Mouse (Mus musculus): ENCODE measurements at regions not wholly inside any gene's neighbourhood (a gene's known extent, or its start where the extent isn't known, plus 50 kb on each side); places are given as distances from the start of the nearest gene placed in this dataset.

- H3K4me1 ChIP-seq (ENCODE audit: control insufficient read depth, insufficient read depth, low read length) = no peaks in the 10 kb centered on the region
- H3K27me3 ChIP-seq (ENCODE audit: control insufficient read depth, insufficient read depth, low read length, poor library complexity, severe bottlenecking) = no peaks in the 10 kb centered on the region; the same call in 1 of the 2 replicates
- H3K9ac ChIP-seq (ENCODE audit: low read depth, poor library complexity, severe bottlenecking) = no peak overlapping the region
- no peak for TF ChIP-seq POLR2A (IDR thresholded peaks at IDR 0.05; ENCODE audit: insufficient read depth, low read length)
- no peak for TF ChIP-seq CTCF (IDR thresholded peaks at IDR 0.05; ENCODE audit: low read depth, low read length)
- no peak for TF ChIP-seq EP300 (IDR thresholded peaks at IDR 0.05; ENCODE audit: insufficient read depth, low read depth, low read length)
- no peak overlapping the region for H3K27ac ChIP-seq (ENCODE audit: insufficient read depth, low read length)
- no peak overlapping the region for H3K4me3 ChIP-seq (ENCODE audit: low read depth, low read length)
- H3K9me3 ChIP-seq (replicated peaks; ENCODE audit: control insufficient read depth, insufficient read depth, low read length, poor library complexity, severe bottlenecking) = peaks cover 3% of the 10 kb centered on the region; the same call in 1 of the 2 replicates
- no peaks in the 10 kb centered on the region for H3K36me3 ChIP-seq (ENCODE audit: control insufficient read depth, insufficient read depth, low read length, poor library complexity, severe bottlenecking)
Observed at GRCm38 (mm10) chr14:14513056-14513455, 112.0 kb downstream of the Olfr721-ps1 start.

- peaks cover 3% of the 10 kb centered on the region; the same call in 1 of the 2 replicates for H3K9me3 ChIP-seq (replicated peaks; ENCODE audit: control insufficient read depth, insufficient read depth, low read length, poor library complexity, severe bottlenecking)
- H3K4me3 ChIP-seq (ENCODE audit: low read depth, low read length) = no peak overlapping the region
- H3K27me3 ChIP-seq (ENCODE audit: control insufficient read depth, insufficient read depth, low read length, poor library complexity, severe bottlenecking) = no peaks in the 10 kb centered on the region; the same call in 1 of the 2 replicates
Observed at GRCm38 (mm10) chr14:14513498-14513897, 112.4 kb downstream of the Olfr721-ps1 start.

GRCm38 (mm10) chr14:14514440-14515172, 113.5 kb downstream of the Olfr721-ps1 start:
- H3K4me3 ChIP-seq (ENCODE audit: low read depth, low read length) = no peak overlapping the region
- TF ChIP-seq EP300 (IDR thresholded peaks at IDR 0.05; ENCODE audit: insufficient read depth, low read depth, low read length) (no peak), POLR2A (IDR thresholded peaks at IDR 0.05; ENCODE audit: insufficient read depth, low read length) (no peak), CTCF (IDR thresholded peaks at IDR 0.05; ENCODE audit: low read depth, low read length) (no peak)
- H3K9ac ChIP-seq (ENCODE audit: low read depth, poor library complexity, severe bottlenecking) = no peak overlapping the region
- peaks cover 3% of the 10 kb centered on the region; the same call in 1 of the 2 replicates for H3K9me3 ChIP-seq (replicated peaks; ENCODE audit: control insufficient read depth, insufficient read depth, low read length, poor library complexity, severe bottlenecking)
- no peaks in the 10 kb centered on the region for H3K36me3 ChIP-seq (ENCODE audit: control insufficient read depth, insufficient read depth, low read length, poor library complexity, severe bottlenecking)
- H3K27ac ChIP-seq (ENCODE audit: insufficient read depth, low read length) = no peak overlapping the region
- H3K4me1 ChIP-seq (ENCODE audit: control insufficient read depth, insufficient read depth, low read length) = no peaks in the 10 kb centered on the region
- no peaks in the 10 kb centered on the region; the same call in 1 of the 2 replicates for H3K27me3 ChIP-seq (ENCODE audit: control insufficient read depth, insufficient read depth, low read length, poor library complexity, severe bottlenecking)

More at GRCm38 (mm10) chr14:14513498-14513897, 112.4 kb downstream of the Olfr721-ps1 start:
- no peaks in the 10 kb centered on the region for H3K4me1 ChIP-seq (ENCODE audit: control insufficient read depth, insufficient read depth, low read length)
- H3K36me3 ChIP-seq (ENCODE audit: control insufficient read depth, insufficient read depth, low read length, poor library complexity, severe bottlenecking) = no peaks in the 10 kb centered on the region
- TF ChIP-seq POLR2A (IDR thresholded peaks at IDR 0.05; ENCODE audit: insufficient read depth, low read length) = no peak
- no peak for TF ChIP-seq CTCF (IDR thresholded peaks at IDR 0.05; ENCODE audit: low read depth, low read length)
- TF ChIP-seq EP300 (IDR thresholded peaks at IDR 0.05; ENCODE audit: insufficient read depth, low read depth, low read length) = no peak
- H3K9ac ChIP-seq (ENCODE audit: low read depth, poor library complexity, severe bottlenecking) = no peak overlapping the region
- no peak overlapping the region for H3K27ac ChIP-seq (ENCODE audit: insufficient read depth, low read length)

- Histone ChIP-seq H3K4me1 (ENCODE audit: control insufficient read depth, insufficient read depth, low read length) (no peaks in the 10 kb centered on the region), H3K4me3 (ENCODE audit: low read depth, low read length) (no peak overlapping the region), H3K9me3 (replicated peaks; ENCODE audit: control insufficient read depth, insufficient read depth, low read length, poor library complexity, severe bottlenecking) (peaks cover 3% of the 10 kb centered on the region; the same call in 1 of the 2 replicates), H3K27ac (ENCODE audit: insufficient read depth, low read length) (no peak overlapping the region), H3K36me3 (ENCODE audit: control insufficient read depth, insufficient read depth, low read length, poor library complexity, severe bottlenecking) (no peaks in the 10 kb centered on the region), H3K9ac (ENCODE audit: low read depth, poor library complexity, severe bottlenecking) (no peak overlapping the region), H3K27me3 (ENCODE audit: control insufficient read depth, insufficient read depth, low read length, poor library complexity, severe bottlenecking) (no peaks in the 10 kb centered on the region; the same call in 1 of the 2 replicates)
- TF ChIP-seq EP300 (IDR thresholded peaks at IDR 0.05; ENCODE audit: insufficient read depth, low read depth, low read length) (no peak), POLR2A (IDR thresholded peaks at IDR 0.05; ENCODE audit: insufficient read depth, low read length) (no peak), CTCF (IDR thresholded peaks at IDR 0.05; ENCODE audit: low read depth, low read length) (no peak)
Observed at GRCm38 (mm10) chr14:14515363-14515762, 114.3 kb downstream of the Olfr721-ps1 start.

- Histone ChIP-seq H3K9ac (ENCODE audit: low read depth, poor library complexity, severe bottlenecking) (no peak overlapping the region), H3K36me3 (ENCODE audit: control insufficient read depth, insufficient read depth, low read length, poor library complexity, severe bottlenecking) (no peaks in the 10 kb centered on the region), H3K4me1 (ENCODE audit: control insufficient read depth, insufficient read depth, low read length) (no peaks in the 10 kb centered on the region), H3K27ac (ENCODE audit: insufficient read depth, low read length) (no peak overlapping the region), H3K27me3 (ENCODE audit: control insufficient read depth, insufficient read depth, low read length, poor library complexity, severe bottlenecking) (no peaks in the 10 kb centered on the region; the same call in 1 of the 2 replicates), H3K9me3 (replicated peaks; ENCODE audit: control insufficient read depth, insufficient read depth, low read length, poor library complexity, severe bottlenecking) (no peaks in the 10 kb centered on the region), H3K4me3 (ENCODE audit: low read depth, low read length) (no peak overlapping the region)
- no peak for TF ChIP-seq EP300 (IDR thresholded peaks at IDR 0.05; ENCODE audit: insufficient read depth, low read depth, low read length)
- TF ChIP-seq POLR2A (IDR thresholded peaks at IDR 0.05; ENCODE audit: insufficient read depth, low read length) = no peak
- no peak for TF ChIP-seq CTCF (IDR thresholded peaks at IDR 0.05; ENCODE audit: low read depth, low read length)
Observed at GRCm38 (mm10) chr14:14515918-14516317, 114.8 kb downstream of the Olfr721-ps1 start.

- no peaks in the 10 kb centered on the region for H3K36me3 ChIP-seq (ENCODE audit: control insufficient read depth, insufficient read depth, low read length, poor library complexity, severe bottlenecking)
- H3K27me3 ChIP-seq (ENCODE audit: control insufficient read depth, insufficient read depth, low read length, poor library complexity, severe bottlenecking) = no peaks in the 10 kb centered on the region
Observed at GRCm38 (mm10) chr14:14518027-14518426, 116.9 kb downstream of the Olfr721-ps1 start.

More at GRCm38 (mm10) chr14:14518027-14518426, 116.9 kb downstream of the Olfr721-ps1 start:
- no peak overlapping the region for H3K27ac ChIP-seq (ENCODE audit: insufficient read depth, low read length)
- no peaks in the 10 kb centered on the region for H3K4me1 ChIP-seq (ENCODE audit: control insufficient read depth, insufficient read depth, low read length)
- no peak overlapping the region for H3K9ac ChIP-seq (ENCODE audit: low read depth, poor library complexity, severe bottlenecking)
- H3K4me3 ChIP-seq (ENCODE audit: low read depth, low read length) = no peak overlapping the region
- H3K9me3 ChIP-seq (replicated peaks; ENCODE audit: control insufficient read depth, insufficient read depth, low read length, poor library complexity, severe bottlenecking) = no peaks in the 10 kb centered on the region
- TF ChIP-seq EP300 (IDR thresholded peaks at IDR 0.05; ENCODE audit: insufficient read depth, low read depth, low read length) = no peak
- TF ChIP-seq CTCF (IDR thresholded peaks at IDR 0.05; ENCODE audit: low read depth, low read length) = no peak
- TF ChIP-seq POLR2A (IDR thresholded peaks at IDR 0.05; ENCODE audit: insufficient read depth, low read length) = no peak

All from ES-Bruce4 (cell line).